Mouse (Mus musculus) testis, postnatal 10 days (tissue): ENCODE results near the gene Rap1gap2.

ENCODE experiments used
- DNase-seq: peaks from one replicate; pipeline ENCODE4 v3.0.0; 2021; ENCODE audit warnings: low spot score

Rap1gap2 gene

DNA sequence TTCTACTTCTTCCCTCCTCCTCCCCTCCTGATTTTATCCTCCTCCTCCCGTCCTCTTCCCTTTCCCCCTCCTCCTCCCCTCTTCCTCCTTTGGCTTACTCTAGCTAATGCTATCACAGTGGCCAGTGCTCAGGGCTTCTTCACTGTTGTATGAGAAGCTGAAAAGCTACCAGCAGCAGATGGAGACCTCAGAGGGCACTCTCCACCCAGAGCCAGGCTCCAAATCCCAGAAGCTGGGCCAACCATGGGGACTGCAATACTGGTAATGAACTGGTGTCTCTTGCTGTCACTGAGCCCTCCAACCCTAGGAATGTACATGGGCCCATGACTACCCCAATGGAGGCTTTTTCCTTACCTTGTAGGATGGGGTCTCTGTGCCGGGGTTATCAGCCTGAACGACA lies 198.8 kb downstream of the Rap1gap2 start:
- no peak for DNase-seq

DNA sequence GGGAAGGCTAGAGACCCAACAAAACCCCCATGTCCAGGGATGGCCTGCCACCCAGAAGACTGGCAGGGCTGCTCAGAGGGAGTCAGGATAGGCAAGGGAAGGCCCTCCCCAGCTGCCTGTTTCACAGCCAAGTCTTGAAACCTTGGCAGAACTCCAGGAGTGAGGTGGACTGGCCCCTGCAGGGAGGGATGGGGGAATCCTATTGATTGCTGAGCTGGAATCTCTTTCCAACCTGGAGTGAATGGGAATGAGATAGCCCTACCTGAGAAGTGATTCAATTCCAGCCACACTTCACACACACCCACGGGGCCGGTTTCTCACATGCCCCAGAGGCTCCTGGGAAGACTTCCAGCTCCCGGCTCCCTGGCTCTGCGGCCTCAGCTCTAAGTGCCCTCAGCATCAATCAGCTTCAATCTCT lies 200.9 kb downstream of the Rap1gap2 start:
- DNase-seq: peak; percentile 55

GRCm38 (mm10) chr11:74409447-74409754 lies 201.3 kb downstream of the Rap1gap2 start:
- DNase-seq: no peak

DNA sequence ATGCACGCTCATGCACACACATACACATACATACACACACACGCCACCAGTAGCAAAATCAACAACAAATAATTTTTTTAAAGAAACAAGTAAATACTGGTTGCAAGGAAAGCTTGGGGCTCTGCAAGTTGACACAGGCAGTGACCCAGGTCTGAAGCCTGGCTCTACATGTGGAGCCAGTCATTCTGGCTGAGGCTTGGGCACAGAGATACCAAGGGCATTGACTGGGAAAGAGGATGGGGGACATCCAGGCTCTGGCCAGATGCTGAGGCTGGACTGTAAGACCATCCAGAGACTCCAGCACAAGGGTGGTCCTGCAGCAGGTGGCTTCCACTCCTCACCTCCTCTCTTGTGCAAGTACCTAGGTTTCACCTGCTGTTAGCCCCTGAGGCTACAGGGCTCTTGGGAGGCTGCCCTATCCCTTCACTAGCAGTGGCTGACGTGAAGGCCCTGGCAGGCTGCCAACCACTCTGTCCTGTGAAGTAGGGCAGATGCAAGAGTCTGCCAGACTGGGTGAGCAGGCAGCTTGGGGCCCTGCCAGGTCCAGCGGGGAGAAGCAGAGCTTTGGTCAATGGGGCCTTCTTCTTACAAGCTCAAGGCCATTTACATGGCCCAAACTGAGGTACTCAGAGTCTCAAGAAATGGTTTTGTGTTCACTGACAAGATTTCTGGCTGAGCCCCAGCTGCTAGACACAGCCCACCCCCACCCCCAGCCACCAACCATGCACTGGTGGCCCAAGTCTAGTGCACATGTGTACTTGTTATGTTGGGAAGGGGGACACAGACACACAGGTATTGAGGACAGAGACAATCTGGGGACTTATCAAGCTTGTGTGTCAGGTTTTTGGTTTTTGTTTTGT lies 201.9 kb downstream of the Rap1gap2 start:
- DNase-seq: peak; percentile 94

GRCm38 (mm10) chr11:74405201-74405600 lies 205.5 kb downstream of the Rap1gap2 start:
- DNase-seq: no peak

- no peak for DNase-seq
These were observed 206.5 kb downstream of the Rap1gap2 start for GRCm38 (mm10) chr11:74404216-74404615.

GRCm38 (mm10) chr11:74402126-74402525 lies 208.6 kb downstream of the Rap1gap2 start:
- no peak for DNase-seq

DNA sequence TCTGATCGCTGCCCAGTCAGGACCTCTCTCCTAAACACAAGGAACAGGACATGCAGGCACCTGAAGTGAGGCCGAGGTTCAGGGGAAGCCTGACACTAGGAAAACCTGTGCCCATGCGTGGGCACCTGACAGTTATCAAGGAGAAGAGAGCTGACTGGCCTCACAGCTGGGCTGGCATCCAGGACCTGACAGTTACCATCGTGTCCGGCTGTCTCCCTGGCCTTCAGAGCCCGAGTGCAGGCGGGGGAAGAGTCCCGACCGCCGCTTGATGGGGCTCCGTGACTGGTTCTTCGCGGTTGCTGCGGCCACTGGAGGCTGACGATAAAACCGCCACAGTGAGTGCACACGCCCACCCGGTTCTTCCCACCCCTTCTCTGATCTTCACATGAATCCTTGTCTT lies 215.1 kb downstream of the Rap1gap2 start:
- DNase-seq: peak; percentile 57

GRCm38 (mm10) chr11:74393489-74393888 lies 217.2 kb downstream of the Rap1gap2 start:
- DNase-seq: peak; percentile 74

DNA sequence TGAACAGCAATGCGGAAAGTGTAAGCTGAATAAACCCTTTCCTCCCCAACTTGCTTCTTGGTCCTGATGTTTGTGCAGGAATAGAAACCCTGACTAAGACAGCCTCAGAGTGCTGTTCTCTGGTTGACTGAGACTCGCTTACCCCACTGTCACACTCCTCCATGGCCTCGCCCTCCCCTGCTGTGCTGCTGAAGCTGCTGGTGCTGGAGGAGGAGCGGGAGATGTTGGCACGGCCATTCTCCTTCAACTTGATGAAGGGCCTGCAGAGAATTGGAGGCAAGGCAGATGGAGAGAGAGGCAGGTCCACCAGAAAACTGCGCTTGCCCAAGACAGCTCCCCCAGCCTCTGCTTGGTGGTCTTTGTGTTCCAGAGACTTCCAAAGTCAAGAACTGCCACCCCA lies 217.8 kb downstream of the Rap1gap2 start:
- DNase-seq: no peak

DNA sequence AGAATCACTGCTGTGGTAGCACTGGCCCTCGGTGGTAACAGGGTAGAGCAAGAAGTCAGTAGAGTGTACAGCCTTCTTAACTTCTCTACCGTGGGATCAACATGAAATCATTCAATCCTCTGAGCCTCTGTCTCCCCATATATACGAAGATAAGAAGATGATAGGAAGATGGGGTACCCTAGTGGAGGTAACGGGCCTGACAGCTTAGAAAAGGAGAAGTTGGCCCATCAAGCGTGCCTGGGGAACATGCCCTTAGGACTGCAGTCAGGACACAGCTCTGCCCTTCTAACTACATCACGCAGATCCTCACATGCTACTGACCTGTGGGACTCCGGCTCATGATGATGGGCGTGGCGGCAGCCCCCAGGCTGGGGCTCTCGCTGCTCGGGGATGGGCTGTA lies 218.8 kb downstream of the Rap1gap2 start:
- DNase-seq: no peak

DNA sequence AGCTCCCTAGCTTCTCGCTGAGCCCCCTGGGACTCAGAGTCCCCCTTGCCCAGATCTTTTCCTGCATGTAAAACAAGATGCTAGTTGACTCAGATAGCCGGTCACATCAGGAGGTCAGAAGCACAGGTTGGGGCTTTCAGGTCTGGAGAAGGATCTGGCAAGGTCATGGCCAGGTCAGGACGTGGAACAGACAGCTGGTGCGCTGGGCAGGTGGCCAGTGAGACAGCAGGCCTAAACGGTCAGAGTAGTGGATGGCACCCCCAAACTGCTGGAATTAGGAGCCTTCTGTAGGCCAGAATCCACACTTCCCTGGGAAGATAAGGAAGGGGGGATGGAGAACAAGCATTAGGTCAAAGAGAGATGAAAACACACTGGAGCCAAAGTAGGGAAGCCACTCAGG lies 223.5 kb downstream of the Rap1gap2 start:
- peak; percentile 54 for DNase-seq

- no peak for DNase-seq
These were observed 225.0 kb downstream of the Rap1gap2 start for GRCm38 (mm10) chr11:74385674-74386073.

DNA sequence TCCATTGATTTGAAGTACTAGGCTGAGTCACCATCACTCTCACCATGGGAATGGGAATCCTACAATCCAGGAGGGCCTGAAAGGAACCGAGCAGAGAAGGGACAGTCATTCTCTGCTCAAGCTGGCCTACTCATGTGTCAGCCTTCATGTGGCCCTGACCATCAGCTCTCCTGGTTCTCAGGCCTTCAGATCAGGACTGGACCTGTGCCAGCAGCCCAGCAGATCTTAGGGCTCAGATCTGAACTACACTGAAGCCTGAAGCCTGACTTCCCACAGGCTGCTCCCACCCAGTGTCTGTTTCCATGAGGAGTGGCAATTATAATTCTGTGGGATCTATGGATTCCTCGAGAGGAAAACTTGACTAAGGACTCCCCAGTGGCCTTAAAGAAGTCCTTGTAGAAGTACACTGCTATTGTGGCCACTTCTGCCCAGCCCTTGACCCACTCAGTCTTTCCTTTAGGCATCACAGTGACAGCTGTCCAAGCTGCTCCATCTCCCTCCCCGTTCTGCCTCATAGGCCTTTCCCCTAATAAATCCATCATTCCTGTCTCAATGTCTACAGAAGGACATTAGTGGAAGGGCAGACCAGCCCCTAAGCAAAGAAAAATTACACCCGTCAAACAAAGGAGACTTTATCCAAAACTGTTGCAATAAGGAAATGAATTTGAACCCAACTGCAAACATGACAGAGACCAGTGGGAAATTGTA lies 231.4 kb downstream of the Rap1gap2 start:
- DNase-seq: no peak

GRCm38 (mm10) chr11:74376847-74377246 lies 233.9 kb downstream of the Rap1gap2 start:
- peak; percentile 64 for DNase-seq

GRCm38 (mm10) chr11:74371393-74372100 lies 239.2 kb downstream of the Rap1gap2 start:
- DNase-seq: peak; percentile 88

GRCm38 (mm10) chr11:74361769-74362168 lies 248.9 kb downstream of the Rap1gap2 start, which contains the start of gene Olfr412:
Gene Olfr412 (plus strand): TSS chr11:74362069.
- no peak for DNase-seq

DNA sequence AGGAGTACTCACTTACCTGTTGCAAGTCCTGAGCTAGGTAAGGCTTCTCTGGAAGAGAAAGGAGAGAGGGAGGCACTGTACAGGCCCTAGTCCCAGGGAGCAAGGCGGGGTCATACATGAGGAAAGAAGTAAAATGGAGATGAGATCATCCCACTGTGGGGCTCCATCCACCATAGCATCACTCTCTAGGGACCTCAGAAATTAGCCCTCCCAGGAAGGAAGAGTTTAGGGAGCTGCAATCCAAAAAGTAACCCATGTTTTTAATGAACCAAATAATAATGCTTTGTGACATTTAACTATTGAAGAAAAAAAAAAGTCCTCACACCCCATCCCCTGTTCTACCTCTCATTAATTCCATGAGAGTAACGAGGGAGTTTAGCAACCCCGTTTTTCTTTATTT lies 258.2 kb downstream of the Rap1gap2 start, which contains the start of gene Olfr411:
Gene Olfr411, minus strand, starts transcription at position 101 of the 400 bp plus-strand sequence.
- DNase-seq: no peak

DNA sequence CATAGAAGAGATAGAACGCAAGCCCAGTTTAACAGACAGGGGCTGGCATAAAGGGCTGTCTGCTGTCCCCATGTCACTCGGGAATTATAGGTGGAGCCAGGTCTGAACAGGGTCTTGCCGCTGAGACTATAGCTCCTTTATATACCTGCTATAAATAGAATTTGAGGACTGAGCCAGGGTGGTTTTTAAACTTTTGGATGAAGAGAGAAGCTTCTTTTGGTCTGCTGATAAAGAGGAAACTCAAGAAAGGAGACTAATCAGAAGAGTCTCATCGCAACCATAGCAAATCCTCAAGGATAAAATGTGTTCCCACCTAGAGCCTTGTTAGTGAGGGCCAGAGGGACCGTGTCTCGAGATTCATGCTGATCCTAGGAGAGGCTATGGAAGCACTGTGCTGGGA lies 272.8 kb downstream of the Rap1gap2 start, which contains the start of gene Olfr410:
Gene Olfr410, minus strand, starts transcription at position 101 of the 400 bp plus-strand sequence.
- DNase-seq: no peak
